Mouse (Mus musculus): ENCODE measurements at regions not wholly inside any gene's neighbourhood (a gene's known extent, or its start where the extent isn't known, plus 50 kb on each side); places are given as distances from the start of the nearest gene placed in this dataset.

DNA sequence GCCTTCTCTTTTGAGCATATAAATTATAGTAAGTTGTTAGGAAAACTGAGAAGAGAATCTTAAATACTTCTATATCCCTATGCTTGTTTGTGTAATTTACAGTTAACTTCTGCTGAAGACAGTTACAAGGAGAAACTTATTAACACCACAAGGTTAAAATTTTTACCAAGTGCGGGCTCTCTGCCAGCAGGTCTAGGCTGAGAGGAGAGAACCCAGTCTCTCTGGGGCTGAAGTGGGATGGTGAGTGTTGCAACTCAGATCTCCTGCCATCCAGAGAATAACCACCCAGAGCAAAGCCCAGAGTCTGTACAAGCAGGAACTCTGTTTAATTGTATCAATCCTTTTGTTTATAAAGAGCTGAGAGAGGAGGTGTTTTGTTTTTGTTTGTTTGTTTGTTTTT lies 51.3 kb upstream of the Cep126 start:
- no peak overlapping the region for H3K9ac ChIP-seq (ENCODE audit: insufficient read depth, low read depth)
- TF ChIP-seq MXI1 (IDR thresholded peaks at IDR 0.05; ENCODE audit: low read depth, low read length) (no peak), NRF1 (IDR thresholded peaks at IDR 0.05; ENCODE audit: low read depth, low read length) (no peak), JUN (IDR thresholded peaks at IDR 0.05; ENCODE audit: insufficient read depth, low read depth, low read length) (no peak)
- H3K27ac ChIP-seq (ENCODE audit: insufficient read depth, low read depth) = no peak overlapping the region
- H3K27me3 ChIP-seq (replicated peaks) = no peaks in the 10 kb centered on the region
- no peaks in the 10 kb centered on the region for H3K36me3 ChIP-seq (replicated peaks in 1 of 2; ENCODE audit: control insufficient read depth in 1 of 2, insufficient read depth in 1 of 2, low read length in 1 of 2)
- no peak for DNase-seq (ENCODE audit: extremely low read depth)
- H3K4me3 ChIP-seq (replicated peaks in 1 of 3; ENCODE audit: low read depth in 2 of 3, low read length in 2 of 3, poor library complexity in 1 of 3) = no peak overlapping the region
- dilution Hi-C loops (cut with MboI; ENCODE audit: extremely low pct_ligation_motif_present, extremely low pct_unique_long_range_greater_than_20kb, low sequenced_read_pairs) = no loop called here
- in situ Hi-C loops (cut with MboI; ENCODE audit: low pct_ligation_motif_present, low pct_unique_long_range_greater_than_20kb, low sequenced_read_pairs) = no loop called here
- 0 out of 4 replicates have a peak, but pooled peaks cover 0 to 2% of the 10 kb centered on the region in 2 experiments for H3K4me1 ChIP-seq (ENCODE audit: control insufficient read depth in 1 of 2, insufficient read depth in 2 of 2)
- H3K4me2 ChIP-seq (ENCODE audit: insufficient read depth, low read depth, poor library complexity, severe bottlenecking) = no peak overlapping the region
- H3K79me2 ChIP-seq (replicated peaks; ENCODE audit: control insufficient read depth, extremely low read depth, insufficient read depth, poor library complexity, severe bottlenecking) = no peaks in the 10 kb centered on the region
- H3K9me3 ChIP-seq (replicated peaks; ENCODE audit: low read length) = no peaks in the 10 kb centered on the region
